Mouse (Mus musculus) left cerebral cortex, adult 18-20 months (tissue): Measurements from ENCODE around the gene Col5a1. TPM values are rescaled to one million over a fixed set of nuclear protein-coding genes. Genes with fewer than 3 reads are reported as not detected.

Experiments used
- DNase-seq, 2 experiments: peaks; one replicate each; pipeline ENCODE4 v3.0.0; 2021 to 2022; ENCODE audit warnings: low spot score in 2 of 2, mixed read lengths in 1 of 2
- total RNA-seq, 2 experiments: library from RNA; stranded (reverse); gene quantifications; 2 replicates each; pipeline ENCODE4 v1.2.3; 2021

The Col5a1 gene
- total RNA-seq, 2 experiments from 2014 or later: 7.3 to 8.7 TPM

- no peak for DNase-seq
Observed at GRCm38 (mm10) chr2:27961190-27961589, 75.0 kb downstream of the Col5a1 start.

GRCm38 (mm10) chr2:27962406-27962805, 76.2 kb downstream of the Col5a1 start:
- DNase-seq: no peak

GRCm38 (mm10) chr2:27969158-27969557, 82.9 kb downstream of the Col5a1 start:
- peak; percentile 34 to 39 for DNase-seq

GRCm38 (mm10) chr2:27973840-27974239, 87.6 kb downstream of the Col5a1 start:
- peak; percentile 48 to 77 for DNase-seq

- no peak for DNase-seq
Observed at GRCm38 (mm10) chr2:27975786-27976185, 89.6 kb downstream of the Col5a1 start.

GRCm38 (mm10) chr2:27976512-27976911, 90.3 kb downstream of the Col5a1 start:
- no peak for DNase-seq

- DNase-seq: no peak
Observed at GRCm38 (mm10) chr2:27981066-27981465, 94.8 kb downstream of the Col5a1 start.

GRCm38 (mm10) chr2:27981621-27982535, 95.7 kb downstream of the Col5a1 start:
- no peak for DNase-seq

- no peak for DNase-seq
Observed at GRCm38 (mm10) chr2:27983093-27983492, 96.9 kb downstream of the Col5a1 start.

- peak; percentile 63 to 64 for DNase-seq
Observed at GRCm38 (mm10) chr2:27983884-27984283, 97.7 kb downstream of the Col5a1 start.

GRCm38 (mm10) chr2:27986751-27987150, 100.5 kb downstream of the Col5a1 start:
- no peak for DNase-seq

- DNase-seq: peak in 1 of 2 experiments; percentile 34
Observed at GRCm38 (mm10) chr2:27990430-27991211, 104.4 kb downstream of the Col5a1 start.

- DNase-seq: no peak
Observed at GRCm38 (mm10) chr2:27993416-27993815, 107.2 kb downstream of the Col5a1 start.

- no peak for DNase-seq
Observed at GRCm38 (mm10) chr2:27999996-28000583, 113.9 kb downstream of the Col5a1 start.

GRCm38 (mm10) chr2:28000660-28001059, 114.4 kb downstream of the Col5a1 start:
- no peak for DNase-seq

- no peak for DNase-seq
Observed at GRCm38 (mm10) chr2:28001206-28001605, 115.0 kb downstream of the Col5a1 start.

GRCm38 (mm10) chr2:28005187-28005586, 119.0 kb downstream of the Col5a1 start:
- no peak for DNase-seq

GRCm38 (mm10) chr2:28008261-28008660, 122.0 kb downstream of the Col5a1 start:
- DNase-seq: no peak

GRCm38 (mm10) chr2:28012367-28012766, 126.1 kb downstream of the Col5a1 start:
- DNase-seq: no peak

- DNase-seq: no peak
Observed at GRCm38 (mm10) chr2:28014778-28015177, 128.6 kb downstream of the Col5a1 start.

- no peak for DNase-seq
Observed at GRCm38 (mm10) chr2:28024416-28024815, 138.2 kb downstream of the Col5a1 start.

GRCm38 (mm10) chr2:28025776-28026175, 139.6 kb downstream of the Col5a1 start:
- DNase-seq: no peak
